Comparison of ENCODE assay signal across 10 mouse cellular contexts in genomic region chr8:124281700-124282541, GRCm38 (mm10). TPM values are rescaled to one million over a fixed set of nuclear protein-coding genes. Genes with fewer than 3 reads are reported as not detected.
DNase-seq lines count a peak whose midpoint lies in the region; ATAC-seq and TF ChIP-seq lines count a peak whose summit lies in the region.
"Had no signal": no experiment of that assay in that cellular context is flagged by ENCODE, and none has a peak within 500 bp of the region (broad histone marks: within the 10 kb centered on the region; RNA-seq: fewer than 3 reads in every experiment).

No protein-coding gene starts in this region.

- H3K27me3 ChIP-seq in forebrain, embryonic 15.5 days, result no peaks in the 10 kb centered on the region
- no peaks in the 10 kb centered on the region for H3K27me3 ChIP-seq in midbrain, embryonic 11.5 days (ENCODE audit: control insufficient read depth, insufficient read depth, low read length)
- H3K27me3 ChIP-seq: limb, embryonic 13.5 days had no signal

- no peak for TF ChIP-seq POLR2A in bone marrow, adult 2 months (IDR thresholded peaks at IDR 0.05; ENCODE audit: borderline replicate concordance, control insufficient read depth, low read depth, low read length)

- no peaks in the 10 kb centered on the region for H3K9me3 ChIP-seq in forebrain, embryonic 15.5 days
- no peaks in the 10 kb centered on the region for H3K9me3 ChIP-seq in midbrain, embryonic 11.5 days (ENCODE audit: control insufficient read depth, low read length)
- H3K9me3 ChIP-seq: limb, embryonic 13.5 days had no signal

- H3K4me2 ChIP-seq in forebrain, embryonic 15.5 days (replicated peaks), result no peak overlapping the region
- H3K4me2 ChIP-seq in midbrain, embryonic 11.5 days, result no peak overlapping the region
- H3K4me2 ChIP-seq: limb, embryonic 13.5 days had no signal

- no peak for DNase-seq in midbrain, embryonic 11.5 days (ENCODE audit: low spot score, missing footprints)
- DNase-seq in layer of hippocampus, adult 8-10 months (ENCODE audit: low spot score in 2 of 2), result no peak
- DNase-seq in left cerebral cortex, adult 18-20 months (ENCODE audit: low spot score in 2 of 2), result no peak
- no peak for DNase-seq in layer of hippocampus, adult 9-10 months (ENCODE audit: low spot score)
- DNase-seq: adrenal gland, adult 2 months; gastrocnemius, postnatal 10 days had no signal

- ATAC-seq in CD4-positive, CD25-positive, alpha-beta regulatory T cell, adult 4 months, result peak; percentile 68
- ATAC-seq in forebrain, embryonic 15.5 days (replicated peaks), result peak; percentile 14; the same call in 1 of the 2 replicates
- ATAC-seq in midbrain, embryonic 11.5 days (ENCODE audit: low FRiP score), result no peak

- 0 out of 2 replicates have a peak overlapping the region, but pooled peaks have one; percentile 11 for H3K27ac ChIP-seq in bone marrow, adult 2 months (ENCODE audit: control insufficient read depth, insufficient read depth, low read depth, low read length, poor library complexity)
- H3K27ac ChIP-seq in forebrain, embryonic 15.5 days (replicated peaks), result peak overlapping the region; percentile 68
- H3K27ac ChIP-seq in midbrain, embryonic 11.5 days (ENCODE audit: low read depth, low read length), result peak overlapping the region; percentile 33

- H3K9ac ChIP-seq in forebrain, embryonic 15.5 days (replicated peaks), result no peak overlapping the region
- H3K9ac ChIP-seq in midbrain, embryonic 11.5 days (ENCODE audit: low read length), result peak overlapping the region; percentile 28; the same call in 1 of the 2 replicates
- H3K9ac ChIP-seq: limb, embryonic 13.5 days had no signal

- H3K36me3 ChIP-seq in forebrain, embryonic 15.5 days, result no peaks in the 10 kb centered on the region
- H3K36me3 ChIP-seq in midbrain, embryonic 11.5 days (ENCODE audit: control insufficient read depth, insufficient read depth, low read length), result no peaks in the 10 kb centered on the region
- H3K36me3 ChIP-seq: limb, embryonic 13.5 days had no signal

- no peak overlapping the region for H3K4me3 ChIP-seq in bone marrow, adult 2 months (replicated peaks; ENCODE audit: control insufficient read depth, low read depth, low read length)
- H3K4me3 ChIP-seq in forebrain, embryonic 15.5 days, result no peak overlapping the region
- H3K4me3 ChIP-seq in midbrain, embryonic 11.5 days (ENCODE audit: low read depth, low read length), result no peak overlapping the region
- H3K4me3 ChIP-seq: limb, embryonic 13.5 days had no signal

- no peak for TF ChIP-seq CTCF in bone marrow, adult 2 months (IDR thresholded peaks at IDR 0.05; ENCODE audit: control insufficient read depth, insufficient read depth, low read length)

- 54% methylated on average over 11 of the region's 11 CpGs for WGBS in bone marrow, adult 2 months
- 46% methylated on average over 11 of the region's 11 CpGs for WGBS in forebrain, embryonic 15.5 days
- 74% methylated on average over 11 of the region's 11 CpGs for WGBS in midbrain, embryonic 11.5 days

- H3K4me1 ChIP-seq in bone marrow, adult 2 months (ENCODE audit: control insufficient read depth, insufficient read depth, low read length), result peaks cover 5% of the 10 kb centered on the region
- peaks cover 68% of the 10 kb centered on the region for H3K4me1 ChIP-seq in forebrain, embryonic 15.5 days
- H3K4me1 ChIP-seq in midbrain, embryonic 11.5 days (ENCODE audit: control insufficient read depth, insufficient read depth, low read length), result peaks cover 61% of the 10 kb centered on the region

RNA-seq across cellular contexts. Expression of gene Galnt2, which starts 50.7 kb away (rescaled TPM):
- 10 to 100 TPM; 18.5 to 18.7 TPM for polyA plus RNA-seq in CD4-positive, CD25-positive, alpha-beta regulatory T cell, adult 4 months (2017; shearing (Covaris generic))
- 5.1 and 11.5 TPM in 2 replicates for polyA plus RNA-seq in bone marrow, adult 2 months (2011; ENCODE audit: insufficient read depth, insufficient read length, low replicate concordance, missing spikeins)
- polyA plus RNA-seq in forebrain, embryonic 15.5 days (2015; fragmentation: Nextera tagmentation; extraction: Ambion mirVana), result 54.2 and 56.3 TPM in 2 replicates
- 66.9 and 76.6 TPM in 2 replicates for polyA plus RNA-seq in midbrain, embryonic 11.5 days (2014; fragmentation: Nextera tagmentation; extraction: Ambion mirVana)
- 10 to 100 TPM; 33.7 to 48.5 (median 40.8) TPM for total RNA-seq in layer of hippocampus, adult 8-10 months (2022)
- total RNA-seq in left cerebral cortex, adult 18-20 months (2021), result 10 to 100 TPM; 51.5 to 60.6 TPM

Comparison
In these comparisons a context has a peak if more than half of its experiments do, and no peak if none do; other contexts are left out.
1. H3K27ac ChIP-seq: peak in every context shown above with its lines; median percentile 68 in forebrain, embryonic 15.5 days; 33 in midbrain, embryonic 11.5 days; 11 in bone marrow, adult 2 months.